Mouse (Mus musculus) heart, postnatal 10 days (tissue): ENCODE results near the gene Zscan20. TPM values are rescaled to one million over a fixed set of nuclear protein-coding genes. Genes with fewer than 3 reads are reported as not detected.

Source experiments
- DNase-seq, 2 experiments: peaks; one replicate each; pipeline ENCODE4 v3.0.0; 2021
- intact Hi-C: fragments of 180-260 bp; cut with DNase I; formaldehyde crosslinking; loops from one replicate; pipeline ENCODE4 v1.15.1; 2025
- total RNA-seq, 2 experiments: library from RNA; stranded (reverse); gene quantifications; 2 replicates each; pipeline ENCODE4 v1.2.3; 2021

Zscan20 gene
- total RNA-seq, result 1 to 10 TPM; 2.9 to 3.8 TPM

- peak; percentile 96 to 97 for DNase-seq
- intact Hi-C loops, result loop anchor here (5.0 kb wide), 1 partner anchor 167 kb away; no protein-coding TSS in a partner anchor
These were observed at the start of gene Zscan20 for GRCm38 (mm10) chr4:128609925-128610402. TSS of gene Zscan20 (minus strand) at chr4:128610098.

GRCm38 (mm10) chr4:128655446-128655845, 45.5 kb upstream of the Zscan20 start:
- intact Hi-C loops, result no loop called here
- DNase-seq, result peak in 1 of 2 experiments; percentile 16

- DNase-seq, result peak; percentile 91 to 93
- intact Hi-C loops, result no loop called here
These were observed 44.8 kb upstream of the Zscan20 start, which contains the start of gene Phc2 for GRCm38 (mm10) chr4:128654505-128655381. TSS of gene Phc2 (plus strand) at chr4:128654702.

GRCm38 (mm10) chr4:128652584-128653298, 42.8 kb upstream of the Zscan20 start:
- intact Hi-C loops, result no loop called here
- DNase-seq, result no peak

GRCm38 (mm10) chr4:128651530-128651929, 41.6 kb upstream of the Zscan20 start:
- DNase-seq, result no peak
- intact Hi-C loops, result no loop called here

- intact Hi-C loops, result no loop called here
- DNase-seq, result no peak
These were observed 38.8 kb upstream of the Zscan20 start for GRCm38 (mm10) chr4:128648567-128649255.

- DNase-seq, result no peak
- intact Hi-C loops, result no loop called here
These were observed 36.9 kb upstream of the Zscan20 start for GRCm38 (mm10) chr4:128646762-128647161.

GRCm38 (mm10) chr4:128645896-128646295, 36.0 kb upstream of the Zscan20 start:
- intact Hi-C loops, result no loop called here
- DNase-seq, result no peak

GRCm38 (mm10) chr4:128641766-128642717, 32.1 kb upstream of the Zscan20 start:
- no peak for DNase-seq
- intact Hi-C loops, result no loop called here

- no peak for DNase-seq
- intact Hi-C loops, result no loop called here
These were observed 28.5 kb upstream of the Zscan20 start for GRCm38 (mm10) chr4:128638265-128638923.

- intact Hi-C loops, result no loop called here
- peak; percentile 21 to 36 for DNase-seq
These were observed 27.4 kb upstream of the Zscan20 start for GRCm38 (mm10) chr4:128637250-128637649.

- intact Hi-C loops, result no loop called here
- DNase-seq, result no peak
These were observed 26.1 kb upstream of the Zscan20 start for GRCm38 (mm10) chr4:128635894-128636585.

GRCm38 (mm10) chr4:128635451-128635850, 25.6 kb upstream of the Zscan20 start:
- no peak for DNase-seq
- intact Hi-C loops, result no loop called here

GRCm38 (mm10) chr4:128621109-128621508, 11.2 kb upstream of the Zscan20 start:
- no peak for DNase-seq
- intact Hi-C loops, result no loop called here

GRCm38 (mm10) chr4:128620572-128620971, 10.7 kb upstream of the Zscan20 start:
- no peak for DNase-seq
- intact Hi-C loops, result no loop called here

GRCm38 (mm10) chr4:128618963-128619362, 9.1 kb upstream of the Zscan20 start:
- DNase-seq, result no peak
- intact Hi-C loops, result no loop called here

- no peak for DNase-seq
- intact Hi-C loops, result no loop called here
These were observed 8.5 kb upstream of the Zscan20 start, which contains the start of gene Tlr12 for GRCm38 (mm10) chr4:128618246-128618911. TSS of gene Tlr12 (minus strand) at chr4:128618619.
